Mouse (Mus musculus) ES-E14 (cell line): ENCODE results near the gene Gm33543. TPM values are rescaled to one million over a fixed set of nuclear protein-coding genes. Genes with fewer than 3 reads are reported as not detected.

ENCODE experiments used
- DNase-seq: peaks from one replicate; pipeline ENCODE4 v3.0.0-alpha.2; 2013; ENCODE audit warnings: low read depth, low spot score
- H3K27ac ChIP-seq: 2 replicates; pipeline ENCODE4 v1.5.1; 2012; ENCODE audit warnings: low read depth, mild to moderate bottlenecking, low read length, moderate library complexity, mixed read lengths; ENCODE audit not compliant: poor library complexity, insufficient read depth, severe bottlenecking
- H3K36me3 ChIP-seq: 2 replicates; pipeline ENCODE4 v1.6.1; 2012; ENCODE audit warnings: mild to moderate bottlenecking, low read length, moderate library complexity, mixed read lengths; ENCODE audit not compliant: control insufficient read depth, poor library complexity, insufficient read depth, severe bottlenecking
- H3K4me1 ChIP-seq, 2 experiments: fragments of 150-350 bp in 1 of 2; sonication (generic) in 1 of 2; 2 replicates each; pipeline ENCODE4 v1.6.1; 2012; ENCODE audit warnings: low read length in 2 of 2, mild to moderate bottlenecking in 1 of 2, mixed read lengths in 1 of 2; ENCODE audit not compliant: control insufficient read depth in 2 of 2, insufficient read depth in 2 of 2, poor library complexity in 1 of 2
- H3K4me3 ChIP-seq, 2 experiments: fragments of 150-350 bp in 1 of 2; sonication (generic) in 1 of 2; 2 replicates each; pipeline ENCODE4 v1.5.1; 2012; ENCODE audit warnings: low read length in 2 of 2, low read depth in 1 of 2, mild to moderate bottlenecking in 1 of 2, mixed read lengths in 1 of 2; ENCODE audit not compliant: insufficient read depth in 1 of 2, poor library complexity in 1 of 2, severe bottlenecking in 1 of 2
- H3K9ac ChIP-seq: 2 replicates; pipeline ENCODE4 v1.6.1; 2012; ENCODE audit warnings: low read depth, mild to moderate bottlenecking, low read length, mixed read lengths; ENCODE audit not compliant: poor library complexity, insufficient read depth, severe bottlenecking
- H3K9me3 ChIP-seq: fragments of 150-350 bp; sonication (generic); 2 replicates; pipeline ENCODE4 v1.6.1; 2012; ENCODE audit warnings: low read depth, mild to moderate bottlenecking, low read length; ENCODE audit not compliant: control insufficient read depth, insufficient read depth
- CHD2 ChIP-seq: IDR thresholded peaks from 2 replicates; pipeline ENCODE4 v1.6.1; 2014; ENCODE audit warnings: mild to moderate bottlenecking, low read depth, low read length, inconsistent platforms
- HCFC1 ChIP-seq: IDR thresholded peaks from 2 replicates; pipeline ENCODE4 v1.6.1; 2012; ENCODE audit warnings: low read length, inconsistent platforms, borderline replicate concordance; ENCODE audit not compliant: insufficient read depth
- MAFK ChIP-seq: IDR thresholded peaks from 2 replicates; pipeline ENCODE4 v1.6.1; 2014; ENCODE audit warnings: mild to moderate bottlenecking, low read depth, low read length, inconsistent platforms; ENCODE audit not compliant: insufficient read depth
- ZC3H11A ChIP-seq: IDR thresholded peaks from 2 replicates; pipeline ENCODE4 v1.6.1; 2012; ENCODE audit warnings: low read depth, mild to moderate bottlenecking, inconsistent platforms, low read length, borderline replicate concordance
- ZNF384 ChIP-seq: IDR thresholded peaks from 2 replicates; pipeline ENCODE4 v1.6.1; 2012; ENCODE audit warnings: low read depth, low read length, inconsistent platforms
- in situ Hi-C, 2 experiments: fragments of 600-800 bp; cut with MboI; formaldehyde crosslinking; loops; one replicate each; pipeline ENCODE4 v1.15.1; 2025; ENCODE audit warnings: low sequenced_read_pairs in 2 of 2, inconsistent platforms in 1 of 2; ENCODE audit not compliant: unreplicated experiment in 2 of 2
- total RNA-seq: library from RNA; depleted of rRNA; stranded (reverse); fragments of 300-350 nt; gene quantifications from 2 replicates; pipeline ENCODE4 v1.2.3, GENCODE M21; 2012

Gm33543 gene
- total RNA-seq, 1 experiment: not detected

DNA sequence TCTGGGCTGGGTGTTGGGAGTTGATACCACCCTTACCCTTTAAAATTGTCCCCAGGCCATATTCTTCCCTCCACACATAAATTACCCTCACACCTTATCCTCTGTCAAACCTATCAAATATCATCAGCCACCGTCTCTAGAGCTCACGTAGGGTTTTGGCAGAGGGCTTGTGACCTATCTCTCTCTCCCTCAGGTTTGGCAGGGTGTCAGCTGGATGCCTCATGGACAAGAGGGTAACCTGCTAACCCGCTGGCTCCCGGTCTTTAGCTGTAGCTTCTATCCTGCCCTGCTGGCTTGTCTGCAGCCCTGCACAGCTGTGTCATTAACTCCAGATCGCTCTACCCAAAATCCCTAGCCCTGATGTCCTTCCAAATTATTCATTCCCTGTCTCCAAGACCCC, 14.4 kb downstream of the Gm33543 start:
- no peak overlapping the region for H3K9ac ChIP-seq
- no peaks in the 10 kb centered on the region for H3K4me1 ChIP-seq
- H3K36me3 ChIP-seq: no peaks in the 10 kb centered on the region
- no peak overlapping the region for H3K27ac ChIP-seq
- TF ChIP-seq ZC3H11A (no peak), MAFK (no peak), CHD2 (no peak), HCFC1 (no peak), ZNF384 (no peak)
- H3K9me3 ChIP-seq: no peaks in the 10 kb centered on the region
- in situ Hi-C loops: no loop called here
- no peak overlapping the region for H3K4me3 ChIP-seq
- DNase-seq: no peak

DNA sequence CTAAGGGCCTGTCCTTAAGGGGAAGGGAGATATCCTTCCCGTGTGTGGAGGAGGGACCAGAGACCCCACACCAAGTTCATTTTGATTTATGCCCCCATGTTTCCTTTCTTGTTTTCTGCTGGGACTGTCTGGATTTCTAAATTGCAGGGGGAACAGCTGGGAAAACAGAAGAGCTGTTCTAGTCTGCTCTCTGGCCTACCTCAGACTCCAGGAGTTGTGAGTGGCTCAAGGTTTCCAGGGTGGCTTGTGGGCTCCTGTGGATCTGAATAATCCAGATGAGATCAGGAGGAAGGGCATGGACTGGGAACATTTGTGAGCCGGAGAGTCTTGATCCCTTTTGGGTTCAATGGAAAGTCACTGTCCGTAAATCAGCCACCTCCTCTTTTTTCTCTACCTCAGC, 17.1 kb downstream of the Gm33543 start:
- Histone ChIP-seq H3K27ac (no peak overlapping the region), H3K4me1 (no peaks in the 10 kb centered on the region), H3K4me3 (no peak overlapping the region), H3K9me3 (no peaks in the 10 kb centered on the region), H3K36me3 (no peaks in the 10 kb centered on the region), H3K9ac (no peak overlapping the region)
- no peak for DNase-seq
- in situ Hi-C loops: no loop called here
- TF ChIP-seq ZC3H11A (no peak), ZNF384 (no peak), HCFC1 (no peak), CHD2 (no peak), MAFK (no peak)

DNA sequence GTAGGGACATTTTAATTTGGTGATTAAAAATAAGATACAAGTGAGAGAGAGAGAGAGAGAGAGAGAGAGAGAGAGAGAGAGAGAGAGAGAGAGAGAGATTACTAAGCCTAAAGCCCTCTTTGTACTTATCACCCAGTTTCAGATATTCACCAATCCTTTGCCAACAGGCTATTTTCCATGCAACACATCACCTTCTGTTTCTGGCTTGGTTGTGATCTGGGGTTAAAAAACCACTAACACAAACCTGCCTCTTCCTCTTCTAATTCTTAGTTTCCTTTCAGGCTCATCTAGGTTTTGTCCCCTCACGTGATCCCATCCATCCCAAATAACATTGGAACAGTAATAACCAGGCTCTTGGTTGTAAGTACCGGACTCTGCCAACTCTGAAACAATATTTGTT, 24.2 kb downstream of the Gm33543 start:
- H3K27ac ChIP-seq: no peak overlapping the region
- H3K36me3 ChIP-seq: no peaks in the 10 kb centered on the region
- no peak overlapping the region for H3K9ac ChIP-seq
- no peaks in the 10 kb centered on the region for H3K9me3 ChIP-seq
- in situ Hi-C loops: no loop called here
- H3K4me3 ChIP-seq: no peak overlapping the region
- no peak for TF ChIP-seq HCFC1
- no peak for TF ChIP-seq ZC3H11A
- no peak for TF ChIP-seq ZNF384
- no peak for TF ChIP-seq MAFK
- no peak for TF ChIP-seq CHD2
- DNase-seq: no peak
- no peaks in the 10 kb centered on the region for H3K4me1 ChIP-seq

DNA sequence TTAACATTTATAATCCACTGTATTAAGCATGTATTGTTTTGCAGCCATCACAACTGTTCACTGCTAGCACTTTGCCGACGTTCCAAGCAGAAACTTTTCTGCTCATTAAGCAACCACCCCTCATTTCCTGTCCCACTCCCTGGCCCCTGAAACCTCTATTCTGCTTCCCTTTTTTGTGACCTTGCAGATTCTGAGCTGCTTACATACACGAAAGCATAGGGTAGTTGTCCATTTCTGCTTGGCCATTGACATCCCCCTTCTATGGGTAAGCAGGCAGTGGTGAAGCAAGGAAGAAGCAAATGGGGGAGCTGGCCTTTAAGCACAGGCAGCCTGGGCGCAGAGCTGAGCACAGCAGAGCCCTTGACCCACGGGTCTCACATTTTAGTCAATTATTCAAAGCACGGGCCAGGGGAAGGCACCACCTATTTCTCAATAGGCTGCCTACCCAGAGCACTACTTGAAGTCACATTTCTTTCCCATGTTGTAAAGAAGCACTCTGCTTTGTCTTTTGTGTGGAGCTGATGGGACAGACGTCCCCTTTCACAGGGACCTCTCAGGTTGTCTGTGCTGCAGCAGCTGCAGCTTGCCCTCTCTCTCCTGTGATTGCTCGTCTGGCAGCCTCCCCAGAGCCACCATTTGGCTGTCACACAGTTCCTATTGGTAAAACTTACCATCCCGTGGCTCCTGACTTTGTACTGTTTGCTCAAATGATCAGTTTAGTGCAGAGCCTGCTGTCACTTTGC, 25.1 kb downstream of the Gm33543 start:
- Histone ChIP-seq H3K4me1 (no peaks in the 10 kb centered on the region), H3K27ac (no peak overlapping the region), H3K9ac (no peak overlapping the region), H3K9me3 (no peaks in the 10 kb centered on the region), H3K36me3 (no peaks in the 10 kb centered on the region), H3K4me3 (no peak overlapping the region)
- no peak for TF ChIP-seq MAFK
- TF ChIP-seq ZC3H11A: no peak
- no peak for DNase-seq
- in situ Hi-C loops: no loop called here

DNA sequence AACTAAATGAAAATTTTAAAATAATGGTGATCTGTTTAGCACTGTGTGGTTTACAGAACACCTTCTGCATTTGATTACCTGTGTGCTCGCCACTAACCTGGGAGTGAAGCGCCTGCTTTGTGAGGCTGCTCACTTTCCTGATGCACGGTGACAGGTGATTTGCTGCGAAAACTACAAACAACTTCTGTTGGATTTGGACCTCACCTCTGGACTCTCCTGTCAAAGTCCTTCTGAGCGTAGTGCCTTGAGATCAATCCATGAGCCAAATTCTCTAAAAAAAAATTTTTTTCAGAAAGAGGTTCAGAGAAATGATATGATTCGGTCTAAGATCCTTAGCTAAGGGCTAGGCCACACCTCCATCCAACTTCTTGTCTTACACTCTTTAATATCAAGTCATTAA, 28.4 kb downstream of the Gm33543 start:
- no peaks in the 10 kb centered on the region for H3K9me3 ChIP-seq
- no peak overlapping the region for H3K9ac ChIP-seq
- no peak for DNase-seq
- no peak overlapping the region for H3K27ac ChIP-seq
- H3K36me3 ChIP-seq: no peaks in the 10 kb centered on the region
- 0 out of 4 replicates have a peak, but pooled peaks cover 0 to 1% of the 10 kb centered on the region in 2 experiments for H3K4me1 ChIP-seq
- in situ Hi-C loops: no loop called here
- no peak overlapping the region for H3K4me3 ChIP-seq
- TF ChIP-seq CHD2: no peak
- TF ChIP-seq HCFC1: no peak
- no peak for TF ChIP-seq ZNF384
- no peak for TF ChIP-seq ZC3H11A
- no peak for TF ChIP-seq MAFK
